Mouse (Mus musculus) limb, embryonic 12.5 days (tissue): Measurements from ENCODE around the gene Lgals1. TPM values are rescaled to one million over a fixed set of nuclear protein-coding genes. Genes with fewer than 3 reads are reported as not detected.

Experiments
- ATAC-seq: fragments of 200-750 bp; cut with Nextera tagmentation; 2 replicates; pipeline ENCODE4 v1.8.0; 2017; ENCODE audit warnings: low read depth, moderate TSS enrichment; ENCODE audit not compliant: insufficient number of reproducible peaks, insufficient read depth, low FRiP score, low TSS enrichment
- H3K27ac ChIP-seq: fragments of 300-500 bp; sonication (generic); 2 replicates; pipeline ENCODE4 v1.5.1; 2016; ENCODE audit warnings: mild to moderate bottlenecking, moderate library complexity
- H3K27me3 ChIP-seq: fragments of 300-500 bp; sonication (generic); 2 replicates; pipeline ENCODE4 v1.6.1; 2016; ENCODE audit warnings: mild to moderate bottlenecking, moderate library complexity
- H3K36me3 ChIP-seq: fragments of 300-500 bp; sonication (generic); 2 replicates; pipeline ENCODE4 v1.6.1; 2016; ENCODE audit warnings: mild to moderate bottlenecking, moderate library complexity
- H3K4me1 ChIP-seq: fragments of 300-500 bp; sonication (generic); replicated peaks from 2 replicates; pipeline ENCODE4 v1.6.1; 2016
- H3K4me2 ChIP-seq: fragments of 300-500 bp; sonication (generic); 2 replicates; pipeline ENCODE4 v1.6.1; 2016; ENCODE audit warnings: mild to moderate bottlenecking, moderate library complexity
- H3K4me3 ChIP-seq: fragments of 300-500 bp; sonication (generic); replicated peaks from 2 replicates; pipeline ENCODE4 v1.5.1; 2016; ENCODE audit warnings: mild to moderate bottlenecking
- H3K9ac ChIP-seq: fragments of 300-500 bp; sonication (generic); replicated peaks from 2 replicates; pipeline ENCODE4 v1.6.1; 2016; ENCODE audit warnings: mild to moderate bottlenecking, moderate library complexity
- H3K9me3 ChIP-seq: fragments of 300-500 bp; sonication (generic); 2 replicates; pipeline ENCODE4 v1.6.1; 2016; ENCODE audit warnings: mild to moderate bottlenecking, moderate library complexity
- WGBS: fragments of 180-500 bp; shearing (Covaris S2); methylation state at CpG from one replicate; pipeline ENCODE4 v1.1.7; 2016; 5-methylcytosine and 5-hydroxymethylcytosine counted together
- polyA plus RNA-seq: library from polyadenylated mRNA; unstranded; fragments of >200 nt; fragmentation: Nextera tagmentation; extraction: Ambion mirVana; gene quantifications from 2 replicates; pipeline ENCODE4 v1.2.1, GENCODE M21; 2016

Lgals1 gene
- polyA plus RNA-seq, 1 experiment from 2014 or later = 922 TPM

GRCm38 (mm10) chr15:78896149-78896548, 30.4 kb upstream of the Lgals1 start:
- WGBS = 85% methylated on average over 3 of the region's 3 CpGs
- H3K27me3 ChIP-seq = no peaks in the 10 kb centered on the region
- no peaks in the 10 kb centered on the region for H3K9me3 ChIP-seq
- peaks cover 39% of the 10 kb centered on the region for H3K36me3 ChIP-seq
- H3K4me1 ChIP-seq = peaks cover 46% of the 10 kb centered on the region
- ATAC-seq = no peak
- no peak overlapping the region for H3K9ac ChIP-seq
- H3K27ac ChIP-seq = no peak overlapping the region
- no peak overlapping the region for H3K4me2 ChIP-seq
- H3K4me3 ChIP-seq = no peak overlapping the region

- Histone ChIP-seq H3K27me3 (no peaks in the 10 kb centered on the region), H3K36me3 (peaks cover 30% of the 10 kb centered on the region), H3K9me3 (no peaks in the 10 kb centered on the region), H3K4me1 (peaks cover 49% of the 10 kb centered on the region), H3K4me2 (no peak overlapping the region), H3K27ac (no peak overlapping the region), H3K9ac (no peak overlapping the region), H3K4me3 (no peak overlapping the region)
- 86% methylated on average over 4 of the region's 4 CpGs for WGBS
- ATAC-seq = no peak
These were observed 29.0 kb upstream of the Lgals1 start for GRCm38 (mm10) chr15:78897488-78897887.

- no peaks in the 10 kb centered on the region for H3K27me3 ChIP-seq
- 0 out of 2 replicates have a peak, but pooled peaks have one; percentile 18 for ATAC-seq
- H3K36me3 ChIP-seq = peaks cover 30% of the 10 kb centered on the region
- H3K4me3 ChIP-seq = peak overlapping the region; percentile 78
- no peaks in the 10 kb centered on the region for H3K9me3 ChIP-seq
- peak overlapping the region; percentile 32 for H3K27ac ChIP-seq
- H3K4me2 ChIP-seq = peak overlapping the region; percentile 92
- peaks cover 49% of the 10 kb centered on the region for H3K4me1 ChIP-seq
- WGBS = 51% methylated on average over 6 of the region's 6 CpGs
- peak overlapping the region; percentile 79 for H3K9ac ChIP-seq
These were observed 28.0 kb upstream of the Lgals1 start for GRCm38 (mm10) chr15:78898507-78899001.

GRCm38 (mm10) chr15:78899409-78899739, 27.2 kb upstream of the Lgals1 start, which contains the start of gene Gm49510:
Gm49510 (plus strand) TSS chr15:78899667.
- no peak for ATAC-seq
- Histone ChIP-seq H3K4me3 (peak within 1 kb of the TSS; percentile 78), H3K27ac (peak within 1 kb of the TSS; percentile 84), H3K36me3 (peaks cover 30% of the 10 kb centered on the region), H3K27me3 (no peaks in the 10 kb centered on the region), H3K9ac (peak within 1 kb of the TSS; percentile 79), H3K9me3 (no peaks in the 10 kb centered on the region), H3K4me2 (peak within 1 kb of the TSS; percentile 92), H3K4me1 (peaks cover 41% of the 10 kb centered on the region)
- WGBS = 3% methylated on average over 19 of the region's 20 CpGs

- Histone ChIP-seq H3K9me3 (no peaks in the 10 kb centered on the region), H3K27ac (peak within 1 kb of the TSS; percentile 84), H3K4me3 (peak within 1 kb of the TSS; percentile 78), H3K4me1 (peaks cover 41% of the 10 kb centered on the region), H3K4me2 (peak within 1 kb of the TSS; percentile 92), H3K36me3 (peaks cover 30% of the 10 kb centered on the region), H3K9ac (peak within 1 kb of the TSS; percentile 79), H3K27me3 (no peaks in the 10 kb centered on the region)
- under 1% methylated on average over 45 of the region's 47 CpGs for WGBS
- ATAC-seq = no peak
These were observed 26.6 kb upstream of the Lgals1 start, which contains the start of gene Sh3bp1 for GRCm38 (mm10) chr15:78899740-78900584. Sh3bp1 (plus strand) TSS chr15:78899768.

- H3K27me3 ChIP-seq = no peaks in the 10 kb centered on the region
- H3K4me2 ChIP-seq = peak overlapping the region; percentile 92
- peaks cover 41% of the 10 kb centered on the region for H3K4me1 ChIP-seq
- peak overlapping the region; percentile 79 for H3K9ac ChIP-seq
- 11% methylated on average over 18 of the region's 18 CpGs for WGBS
- no peak for ATAC-seq
- no peaks in the 10 kb centered on the region for H3K9me3 ChIP-seq
- H3K36me3 ChIP-seq = peaks cover 38% of the 10 kb centered on the region
- peak overlapping the region; percentile 84 for H3K27ac ChIP-seq
- peak overlapping the region; percentile 78 for H3K4me3 ChIP-seq
These were observed 25.7 kb upstream of the Lgals1 start for GRCm38 (mm10) chr15:78900585-78901421.

- Histone ChIP-seq H3K4me2 (peak overlapping the region; percentile 92), H3K9me3 (no peaks in the 10 kb centered on the region), H3K4me3 (peak overlapping the region; percentile 78), H3K27ac (peak overlapping the region; percentile 84), H3K27me3 (no peaks in the 10 kb centered on the region), H3K9ac (peak overlapping the region; percentile 79; the same call in 1 of the 2 replicates), H3K36me3 (peaks cover 44% of the 10 kb centered on the region), H3K4me1 (peaks cover 38% of the 10 kb centered on the region)
- WGBS = 44% methylated on average over 8 of the region's 8 CpGs
- no peak for ATAC-seq
These were observed 25.1 kb upstream of the Lgals1 start for GRCm38 (mm10) chr15:78901422-78901789.

- ATAC-seq = no peak
- peaks cover 32% of the 10 kb centered on the region for H3K4me1 ChIP-seq
- no peaks in the 10 kb centered on the region for H3K9me3 ChIP-seq
- H3K36me3 ChIP-seq = peaks cover 63% of the 10 kb centered on the region
- H3K4me2 ChIP-seq = no peak overlapping the region
- H3K27ac ChIP-seq = no peak overlapping the region
- 15% methylated on average over 2 of the region's 2 CpGs for WGBS
- H3K27me3 ChIP-seq = no peaks in the 10 kb centered on the region
- H3K4me3 ChIP-seq = no peak overlapping the region
- no peak overlapping the region for H3K9ac ChIP-seq
These were observed 23.3 kb upstream of the Lgals1 start for GRCm38 (mm10) chr15:78903243-78903642.

- Histone ChIP-seq H3K4me2 (no peak overlapping the region), H3K27ac (no peak overlapping the region), H3K4me3 (no peak overlapping the region), H3K9ac (no peak overlapping the region), H3K27me3 (no peaks in the 10 kb centered on the region), H3K36me3 (peaks cover 88% of the 10 kb centered on the region), H3K9me3 (no peaks in the 10 kb centered on the region), H3K4me1 (no peaks in the 10 kb centered on the region; the same call in 1 of the 2 replicates)
- no peak for ATAC-seq
- WGBS = 77% methylated on average over 7 of the region's 7 CpGs
These were observed 18.1 kb upstream of the Lgals1 start for GRCm38 (mm10) chr15:78908399-78908798.

GRCm38 (mm10) chr15:78908982-78909381, 17.5 kb upstream of the Lgals1 start:
- H3K9ac ChIP-seq = no peak overlapping the region
- 81% methylated on average over 8 of the region's 8 CpGs for WGBS
- H3K4me2 ChIP-seq = no peak overlapping the region
- no peaks in the 10 kb centered on the region for H3K9me3 ChIP-seq
- no peak overlapping the region for H3K27ac ChIP-seq
- no peak overlapping the region for H3K4me3 ChIP-seq
- peaks cover 82% of the 10 kb centered on the region for H3K36me3 ChIP-seq
- no peaks in the 10 kb centered on the region; the same call in 1 of the 2 replicates for H3K4me1 ChIP-seq
- ATAC-seq = no peak
- no peaks in the 10 kb centered on the region for H3K27me3 ChIP-seq

GRCm38 (mm10) chr15:78912040-78912439, 14.5 kb upstream of the Lgals1 start:
- ATAC-seq = no peak
- no peak overlapping the region for H3K9ac ChIP-seq
- H3K36me3 ChIP-seq = peaks cover 57% of the 10 kb centered on the region

More at GRCm38 (mm10) chr15:78912040-78912439, 14.5 kb upstream of the Lgals1 start:
- no peaks in the 10 kb centered on the region for H3K27me3 ChIP-seq
- no peak overlapping the region for H3K27ac ChIP-seq
- no peaks in the 10 kb centered on the region for H3K9me3 ChIP-seq
- peaks cover 24% of the 10 kb centered on the region for H3K4me1 ChIP-seq
- no peak overlapping the region for H3K4me2 ChIP-seq
- H3K4me3 ChIP-seq = no peak overlapping the region
- 32% methylated on average over 9 of the region's 9 CpGs for WGBS
